Mouse (Mus musculus) neural tube, embryonic 11.5 days (tissue): ENCODE measurements at regions not wholly inside any gene's neighbourhood (a gene's known extent, or its start where the extent isn't known, plus 50 kb on each side); places are given as distances from the start of the nearest gene placed in this dataset.

Experiments
- ATAC-seq: fragments of 200-750 bp; cut with Nextera tagmentation; 2 replicates; pipeline ENCODE4 v1.8.0; 2017; ENCODE audit warnings: moderate number of reproducible peaks, mild to moderate bottlenecking, moderate TSS enrichment, moderate library complexity; ENCODE audit not compliant: insufficient read depth, low FRiP score, low TSS enrichment
- DNase-seq: peaks from one replicate; pipeline ENCODE4 v3.0.0-alpha.2; 2015; ENCODE audit warnings: low spot score
- H3K27ac ChIP-seq: fragments of 300-500 bp; sonication (generic); 2 replicates; pipeline ENCODE4 v1.5.1; 2014; ENCODE audit warnings: low read depth, mild to moderate bottlenecking, low read length
- H3K27me3 ChIP-seq: fragments of 300-500 bp; sonication (generic); 2 replicates; pipeline ENCODE4 v1.6.1; 2014; ENCODE audit warnings: mild to moderate bottlenecking, low read length, mixed read lengths; ENCODE audit not compliant: control insufficient read depth, insufficient read depth
- H3K36me3 ChIP-seq: fragments of 300-500 bp; sonication (generic); 2 replicates; pipeline ENCODE4 v1.6.1; 2014; ENCODE audit warnings: mild to moderate bottlenecking, low read length, moderate library complexity, mixed read lengths; ENCODE audit not compliant: control insufficient read depth, insufficient read depth
- H3K4me1 ChIP-seq: fragments of 300-500 bp; sonication (generic); 2 replicates; pipeline ENCODE4 v1.6.1; 2014; ENCODE audit warnings: low read length, mixed read lengths; ENCODE audit not compliant: control insufficient read depth, insufficient read depth
- H3K4me2 ChIP-seq: fragments of 300-500 bp; sonication (generic); 2 replicates; pipeline ENCODE4 v1.6.1; 2014; ENCODE audit warnings: low read depth, mild to moderate bottlenecking, moderate library complexity
- H3K4me3 ChIP-seq: fragments of 300-500 bp; sonication (generic); 2 replicates; pipeline ENCODE4 v1.5.1; 2014; ENCODE audit warnings: low read depth, low read length
- H3K9ac ChIP-seq: fragments of 300-500 bp; sonication (generic); 2 replicates; pipeline ENCODE4 v1.6.1; 2014; ENCODE audit warnings: mild to moderate bottlenecking, low read length
- H3K9me3 ChIP-seq: fragments of 300-500 bp; sonication (generic); 2 replicates; pipeline ENCODE4 v1.6.1; 2016; ENCODE audit warnings: low read length; ENCODE audit not compliant: control insufficient read depth
- WGBS: fragments of 180-500 bp; shearing (Covaris S2); extraction: QIAGEN DNeasy Blood & Tissue Kit; methylation state at CpG from one replicate; pipeline ENCODE4 v1.1.7; 2014; 5-methylcytosine and 5-hydroxymethylcytosine counted together

DNA sequence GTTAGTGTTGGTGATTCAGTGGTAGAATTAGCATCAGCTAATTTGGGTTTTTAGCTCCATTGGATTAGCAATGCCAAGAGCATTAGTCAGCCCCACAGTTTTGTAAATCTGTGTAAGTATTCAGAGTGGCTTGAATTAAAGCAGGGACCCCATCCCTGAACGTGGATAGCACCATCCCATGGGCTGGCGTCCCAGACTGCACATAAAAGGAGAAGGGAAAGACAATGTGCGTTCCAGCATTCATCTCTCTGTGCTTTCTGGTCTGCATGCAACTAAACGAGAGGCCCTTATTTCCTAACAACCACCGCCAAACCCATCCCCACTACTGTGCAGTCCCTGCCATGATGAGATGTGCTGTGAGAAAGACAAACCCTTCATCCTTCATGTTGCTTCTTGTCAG lies 713.8 kb downstream of the Sorcs1 start:
- H3K9ac ChIP-seq: no peak overlapping the region
- H3K4me3 ChIP-seq: no peak overlapping the region
- H3K27ac ChIP-seq: no peak overlapping the region
- H3K4me1 ChIP-seq: no peaks in the 10 kb centered on the region
- H3K9me3 ChIP-seq: no peaks in the 10 kb centered on the region
- no peak for ATAC-seq
- H3K27me3 ChIP-seq: no peaks in the 10 kb centered on the region
- H3K36me3 ChIP-seq: no peaks in the 10 kb centered on the region
- no peak overlapping the region for H3K4me2 ChIP-seq
- 78% methylated on average over 5 of the region's 5 CpGs for WGBS
- no peak for DNase-seq

DNA sequence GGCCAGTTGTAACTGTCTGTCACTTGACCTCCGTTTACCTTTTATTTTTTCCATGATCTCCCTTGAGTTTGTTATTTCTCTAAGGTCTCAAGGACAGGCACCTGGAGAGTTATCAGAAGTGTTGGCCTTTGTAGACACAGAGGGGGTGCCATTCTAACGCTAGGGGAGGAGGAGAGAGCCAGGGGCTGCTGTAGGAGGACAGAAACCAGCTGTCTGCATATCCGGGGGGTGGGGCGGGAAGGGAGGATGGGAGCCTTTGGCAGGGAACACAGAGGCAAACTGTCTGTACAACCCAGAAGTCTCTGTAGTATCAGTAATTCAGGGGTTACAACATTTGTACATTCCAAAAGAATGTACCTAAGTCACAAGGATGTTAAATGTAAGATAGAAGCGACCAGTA lies 719.9 kb downstream of the Sorcs1 start:
- Histone ChIP-seq H3K4me1 (no peaks in the 10 kb centered on the region), H3K4me2 (no peak overlapping the region), H3K9ac (no peak overlapping the region), H3K9me3 (no peaks in the 10 kb centered on the region), H3K27ac (no peak overlapping the region), H3K27me3 (no peaks in the 10 kb centered on the region), H3K4me3 (no peak overlapping the region), H3K36me3 (no peaks in the 10 kb centered on the region)
- ATAC-seq (no peak), DNase-seq (no peak)
- 69% methylated on average over 5 of the region's 5 CpGs for WGBS

DNA sequence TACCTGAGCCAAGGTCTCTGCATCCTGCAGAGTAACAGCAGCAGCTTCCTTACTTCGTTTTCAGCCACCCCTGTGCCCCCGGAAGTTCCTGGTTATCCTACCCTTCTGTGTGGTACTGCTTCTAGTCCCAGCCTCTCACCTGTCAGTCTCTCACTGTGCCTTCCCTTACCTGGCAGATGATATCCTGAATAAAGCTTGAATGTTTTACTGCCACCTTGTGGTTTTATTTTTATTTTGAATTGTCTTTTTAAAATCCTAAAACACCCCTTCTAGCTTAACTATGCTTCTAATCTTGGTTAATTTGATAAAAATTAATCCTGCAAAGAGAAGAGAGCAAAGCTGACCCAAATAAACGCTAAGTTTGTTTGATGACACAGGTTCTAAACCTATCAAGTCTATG lies 747.2 kb downstream of the Sorcs1 start:
- Histone ChIP-seq H3K36me3 (no peaks in the 10 kb centered on the region), H3K9me3 (no peaks in the 10 kb centered on the region), H3K27ac (no peak overlapping the region), H3K4me3 (no peak overlapping the region), H3K27me3 (no peaks in the 10 kb centered on the region), H3K4me2 (no peak overlapping the region), H3K9ac (no peak overlapping the region), H3K4me1 (no peaks in the 10 kb centered on the region)
- no peak for DNase-seq
- WGBS: 50% methylated on average over 3 of the region's 3 CpGs
- ATAC-seq: no peak

DNA sequence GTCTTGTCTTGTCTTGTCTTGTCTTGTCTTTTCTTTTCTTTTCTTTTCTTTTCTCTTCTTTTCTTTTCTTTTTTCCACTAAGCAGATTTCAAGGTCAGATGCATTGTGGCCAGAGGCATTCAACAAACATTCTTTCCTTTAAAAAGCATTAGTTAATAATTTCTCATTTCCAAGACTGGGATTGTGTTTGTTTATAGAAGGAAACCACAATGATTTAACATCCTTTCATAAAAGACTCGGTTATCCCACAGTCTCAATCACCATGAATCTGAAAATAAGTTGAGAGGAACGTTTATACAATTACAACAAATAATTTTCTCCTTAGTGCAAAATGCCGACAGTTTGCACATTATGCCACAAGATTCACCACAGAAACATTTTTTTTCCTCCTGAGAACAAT lies 766.7 kb downstream of the Sorcs1 start:
- WGBS: 77% methylated on average over 3 of the region's 3 CpGs
- Histone ChIP-seq H3K4me1 (no peaks in the 10 kb centered on the region), H3K36me3 (no peaks in the 10 kb centered on the region), H3K27ac (no peak overlapping the region), H3K9me3 (no peaks in the 10 kb centered on the region), H3K4me2 (no peak overlapping the region), H3K9ac (no peak overlapping the region), H3K27me3 (no peaks in the 10 kb centered on the region), H3K4me3 (no peak overlapping the region)
- DNase-seq (no peak), ATAC-seq (no peak)

DNA sequence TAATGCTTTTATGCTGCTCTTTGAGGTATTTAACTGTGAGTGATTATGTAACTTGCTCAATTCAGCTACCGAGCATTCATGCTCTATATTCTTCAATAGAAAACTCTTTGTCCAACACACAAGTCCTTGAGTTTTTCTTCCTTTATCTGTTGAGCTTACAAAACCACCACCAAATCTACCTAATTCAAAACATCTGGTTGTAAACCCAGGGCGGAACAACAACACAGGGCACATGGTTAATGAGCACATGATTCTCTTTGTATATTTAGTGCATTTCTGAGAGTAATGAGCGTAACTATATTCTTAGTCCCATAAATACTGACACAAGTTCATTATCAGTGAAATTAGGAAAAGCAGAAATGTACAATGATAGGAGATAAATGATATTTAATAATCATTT lies 798.2 kb downstream of the Sorcs1 start:
- Histone ChIP-seq H3K27me3 (no peaks in the 10 kb centered on the region), H3K9ac (no peak overlapping the region), H3K9me3 (no peaks in the 10 kb centered on the region), H3K4me3 (no peak overlapping the region), H3K27ac (no peak overlapping the region), H3K36me3 (no peaks in the 10 kb centered on the region), H3K4me2 (no peak overlapping the region), H3K4me1 (no peaks in the 10 kb centered on the region)
- no peak for ATAC-seq
- DNase-seq: no peak
- 82% methylated on average over 3 of the region's 3 CpGs for WGBS

DNA sequence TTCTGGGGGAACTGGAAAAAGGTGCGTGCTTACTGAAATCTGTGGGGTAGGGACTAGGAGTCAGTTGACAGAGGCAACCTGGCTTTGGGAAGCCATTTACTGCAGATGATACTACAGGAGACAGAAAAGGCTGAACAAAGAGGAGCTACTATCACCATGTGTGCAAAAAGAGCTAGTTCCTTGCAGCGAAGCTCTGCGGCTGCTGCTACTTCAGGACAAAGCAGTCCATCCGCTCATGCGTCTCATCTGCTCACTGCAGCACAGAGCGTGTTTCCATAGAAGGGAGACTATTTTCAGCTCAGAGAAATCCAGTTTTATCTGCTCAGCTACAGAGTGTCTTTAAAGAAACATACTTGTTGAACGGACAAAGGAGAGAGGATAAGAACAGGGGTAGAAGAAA lies 817.7 kb downstream of the Sorcs1 start:
- Histone ChIP-seq H3K9me3 (no peaks in the 10 kb centered on the region), H3K27me3 (no peaks in the 10 kb centered on the region), H3K4me1 (no peaks in the 10 kb centered on the region), H3K27ac (no peak overlapping the region), H3K9ac (no peak overlapping the region), H3K36me3 (no peaks in the 10 kb centered on the region), H3K4me2 (no peak overlapping the region), H3K4me3 (no peak overlapping the region)
- ATAC-seq (no peak), DNase-seq (no peak)
- WGBS: 86% methylated on average over 7 of the region's 7 CpGs

DNA sequence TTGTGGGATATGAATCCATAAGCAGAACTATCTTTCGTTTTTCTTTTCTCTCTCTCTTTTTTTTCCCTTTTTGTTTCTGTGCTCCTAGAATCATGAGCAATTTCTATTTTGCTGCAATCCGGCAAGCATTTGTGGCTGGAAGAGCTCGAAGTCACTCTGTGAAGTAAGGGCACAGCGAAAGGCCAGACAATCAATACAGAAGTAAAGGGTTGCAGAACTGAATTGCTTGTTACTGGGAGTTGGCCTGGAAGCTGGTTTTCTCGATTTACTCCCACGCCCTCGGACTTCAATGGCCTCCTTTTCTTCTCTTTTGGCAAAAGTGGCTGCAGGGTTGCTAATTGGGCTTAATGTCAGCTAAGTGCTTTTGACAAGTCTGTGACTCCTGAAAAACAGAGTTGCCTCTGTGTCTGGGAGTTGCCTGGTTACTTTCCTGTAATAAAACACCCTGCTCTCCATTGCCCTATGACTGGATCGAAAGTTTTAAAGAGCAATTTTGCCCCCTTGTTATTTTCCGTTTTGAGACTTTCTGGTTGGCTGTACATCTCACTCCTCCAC lies 822.9 kb downstream of the Sorcs1 start:
- no peak for ATAC-seq
- no peak for DNase-seq
- H3K27ac ChIP-seq: no peak overlapping the region
- H3K9me3 ChIP-seq: no peaks in the 10 kb centered on the region
- no peaks in the 10 kb centered on the region for H3K36me3 ChIP-seq
- H3K27me3 ChIP-seq: no peaks in the 10 kb centered on the region
- no peak overlapping the region for H3K4me3 ChIP-seq
- H3K4me1 ChIP-seq: no peaks in the 10 kb centered on the region
- no peak overlapping the region for H3K9ac ChIP-seq
- WGBS: 42% methylated on average over 9 of the region's 9 CpGs
- no peak overlapping the region for H3K4me2 ChIP-seq

DNA sequence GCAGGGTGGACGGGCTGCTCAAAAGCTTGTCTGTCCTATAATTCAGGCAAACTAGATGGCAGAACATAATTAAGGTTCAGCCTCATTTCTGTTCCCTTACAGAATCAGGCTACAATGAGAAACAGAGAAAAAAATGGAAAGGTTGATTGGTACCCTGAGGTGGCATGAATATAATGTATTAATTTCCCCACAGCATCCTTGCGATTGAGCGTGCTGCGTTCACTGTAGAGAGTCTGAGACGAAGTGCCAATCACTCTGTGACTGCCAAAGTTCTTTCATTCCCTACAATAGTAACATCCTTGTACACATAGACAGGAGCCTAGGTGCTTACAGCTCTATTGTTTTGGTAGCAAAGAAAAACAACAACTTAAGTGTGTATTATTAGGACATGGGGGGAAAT lies 836.5 kb downstream of the Sorcs1 start:
- H3K36me3 ChIP-seq: no peaks in the 10 kb centered on the region
- H3K4me2 ChIP-seq: no peak overlapping the region
- WGBS: 92% methylated on average over 5 of the region's 5 CpGs
- ATAC-seq: no peak
- no peaks in the 10 kb centered on the region for H3K4me1 ChIP-seq
- no peak overlapping the region for H3K4me3 ChIP-seq
- no peaks in the 10 kb centered on the region for H3K9me3 ChIP-seq
- no peak overlapping the region for H3K27ac ChIP-seq
- H3K27me3 ChIP-seq: no peaks in the 10 kb centered on the region
- no peak for DNase-seq
- no peak overlapping the region for H3K9ac ChIP-seq

DNA sequence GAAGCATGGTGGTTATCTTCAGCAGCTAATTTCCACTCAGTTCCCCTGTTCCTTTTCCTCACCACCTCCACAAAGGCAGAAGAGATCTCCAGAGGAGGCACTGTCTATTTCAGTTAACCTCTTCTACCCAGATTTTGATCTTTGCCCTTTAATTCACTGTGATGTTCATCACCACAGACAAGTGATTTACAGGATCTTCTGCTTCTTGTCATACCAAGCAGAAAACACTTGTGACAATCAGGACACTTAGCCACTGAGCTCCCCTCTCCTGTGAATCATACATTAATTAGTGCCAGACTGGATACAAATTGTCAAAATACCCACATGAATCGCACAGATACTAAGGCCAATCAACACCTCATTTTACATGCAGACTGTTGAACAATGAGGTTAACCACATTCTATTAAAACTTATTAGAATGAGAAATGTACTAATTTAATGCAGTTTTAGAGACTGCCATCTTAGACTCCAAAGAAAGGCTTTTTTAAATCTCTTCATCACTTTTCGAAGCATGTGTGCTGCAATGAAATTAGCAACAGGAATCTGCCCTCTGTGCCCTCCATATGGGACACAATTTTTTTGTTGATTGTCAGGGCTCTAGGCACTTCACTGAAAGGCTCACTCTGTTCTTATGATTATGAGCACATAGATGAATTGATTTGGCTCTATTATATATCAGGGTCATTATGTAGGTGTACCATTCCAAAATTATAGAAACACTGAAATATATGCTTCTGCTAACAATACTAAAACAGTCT lies 839.1 kb downstream of the Sorcs1 start:
- no peak for ATAC-seq

More for the DNA sequence above, 839.1 kb downstream of the Sorcs1 start:
- Histone ChIP-seq H3K4me3 (no peak overlapping the region), H3K36me3 (no peaks in the 10 kb centered on the region), H3K4me2 (no peak overlapping the region), H3K27me3 (no peaks in the 10 kb centered on the region), H3K9me3 (no peaks in the 10 kb centered on the region), H3K9ac (no peak overlapping the region), H3K4me1 (no peaks in the 10 kb centered on the region), H3K27ac (no peak overlapping the region)
- no peak for DNase-seq
- WGBS: 87% methylated on average over 2 of the region's 2 CpGs
